ENCODE assay signal across 12 mouse cellular contexts in genomic region chr13:43193266-43193665, GRCm38 (mm10). TPM values are rescaled to one million over a fixed set of nuclear protein-coding genes. Genes with fewer than 3 reads are reported as not detected.
DNase-seq lines count a peak whose midpoint lies in the region; ATAC-seq and TF ChIP-seq lines count a peak whose summit lies in the region.
"Had no signal": no experiment of that assay in that cellular context is flagged by ENCODE, and none has a peak within 500 bp of the region (broad histone marks: within the 10 kb centered on the region; RNA-seq: fewer than 3 reads in every experiment).

No protein-coding gene starts in this region.

- no peak for DNase-seq in heart, postnatal 0 days (ENCODE audit: low spot score)
- no peak for DNase-seq in heart, postnatal 4 days
- peak; percentile 70 for DNase-seq in c-Kit-positive CD71-positive TER-119-negative erythroid progenitor cells, embryonic 14.5 days (ENCODE audit: low read depth)
- DNase-seq in lung, embryonic 14.5 days: peak; percentile 61
- no peak for DNase-seq in right cerebral cortex, adult 2 months (ENCODE audit: low spot score in 2 of 2)
- DNase-seq in kidney, postnatal 36 days: no peak
- DNase-seq: thymus, postnatal 14 days had no signal

- no peak overlapping the region for H3K4me2 ChIP-seq in heart, postnatal 0 days (ENCODE audit: low read depth, low read length)
- H3K4me2 ChIP-seq in lung, embryonic 14.5 days: no peak overlapping the region
- no peak overlapping the region for H3K4me2 ChIP-seq in stomach, embryonic 15.5 days
- H3K4me2 ChIP-seq in forebrain, embryonic 16.5 days (ENCODE audit: low read length): no peak overlapping the region
- H3K4me2 ChIP-seq: hindbrain, embryonic 12.5 days; limb, embryonic 15.5 days; neural tube, embryonic 13.5 days had no signal

- H3K36me3 ChIP-seq in heart, postnatal 0 days (replicated peaks; ENCODE audit: control insufficient read depth, insufficient read depth, low read length): no peaks in the 10 kb centered on the region
- H3K36me3 ChIP-seq in lung, embryonic 14.5 days (ENCODE audit: insufficient read depth): no peaks in the 10 kb centered on the region
- H3K36me3 ChIP-seq in stomach, embryonic 15.5 days: no peaks in the 10 kb centered on the region
- no peaks in the 10 kb centered on the region for H3K36me3 ChIP-seq in forebrain, embryonic 16.5 days (ENCODE audit: control insufficient read depth, insufficient read depth)
- H3K36me3 ChIP-seq: hindbrain, embryonic 12.5 days; limb, embryonic 15.5 days; neural tube, embryonic 13.5 days had no signal

- H3K4me1 ChIP-seq in heart, postnatal 0 days (ENCODE audit: control insufficient read depth, insufficient read depth): peaks cover 42% of the 10 kb centered on the region
- peaks cover 24% of the 10 kb centered on the region for H3K4me1 ChIP-seq in lung, embryonic 14.5 days (ENCODE audit: insufficient read depth)
- H3K4me1 ChIP-seq in stomach, embryonic 15.5 days: 0 out of 2 replicates have a peak, but pooled peaks cover 12% of the 10 kb centered on the region
- H3K4me1 ChIP-seq in forebrain, embryonic 16.5 days (replicated peaks; ENCODE audit: control insufficient read depth, insufficient read depth, low read length): no peaks in the 10 kb centered on the region
- H3K4me1 ChIP-seq: hindbrain, embryonic 12.5 days had no signal

- H3K4me3 ChIP-seq in heart, postnatal 0 days (ENCODE audit: low read depth, low read length): no peak overlapping the region
- no peak overlapping the region for H3K4me3 ChIP-seq in lung, embryonic 14.5 days (ENCODE audit: low read depth, low read length)
- H3K4me3 ChIP-seq in stomach, embryonic 15.5 days (replicated peaks): no peak overlapping the region
- no peak overlapping the region for H3K4me3 ChIP-seq in forebrain, embryonic 16.5 days (replicated peaks; ENCODE audit: low read length)
- H3K4me3 ChIP-seq: hindbrain, embryonic 12.5 days; limb, embryonic 15.5 days; neural tube, embryonic 13.5 days had no signal

- no peak overlapping the region for H3K9ac ChIP-seq in heart, postnatal 0 days (replicated peaks; ENCODE audit: low read depth, low read length)
- H3K9ac ChIP-seq in lung, embryonic 14.5 days: no peak overlapping the region
- no peak overlapping the region for H3K9ac ChIP-seq in stomach, embryonic 15.5 days
- H3K9ac ChIP-seq in forebrain, embryonic 16.5 days (replicated peaks; ENCODE audit: low read depth, low read length): no peak overlapping the region
- H3K9ac ChIP-seq: hindbrain, embryonic 12.5 days; limb, embryonic 15.5 days; neural tube, embryonic 13.5 days had no signal

- TF ChIP-seq CTCF in heart, postnatal 0 days (IDR thresholded peaks at IDR 0.05; ENCODE audit: low read depth): no peak
- no peak for TF ChIP-seq CTCF in lung, embryonic 14.5 days (IDR thresholded peaks at IDR 0.05; ENCODE audit: low read depth)

- peak overlapping the region; percentile 84 for H3K27ac ChIP-seq in heart, postnatal 0 days (ENCODE audit: low read depth)
- 0 out of 2 replicates have a peak overlapping the region, but pooled peaks have one; percentile 18 for H3K27ac ChIP-seq in lung, embryonic 14.5 days (ENCODE audit: low read depth)
- H3K27ac ChIP-seq in stomach, embryonic 15.5 days: no peak overlapping the region
- no peak overlapping the region for H3K27ac ChIP-seq in forebrain, embryonic 16.5 days (ENCODE audit: low read length)
- H3K27ac ChIP-seq: hindbrain, embryonic 12.5 days; limb, embryonic 15.5 days; neural tube, embryonic 13.5 days had no signal

- WGBS in heart, postnatal 0 days: 2% methylated on average over 7 of the region's 7 CpGs
- 17% methylated on average over 7 of the region's 7 CpGs for WGBS in lung, embryonic 14.5 days
- 29% methylated on average over 7 of the region's 7 CpGs for WGBS in stomach, embryonic 15.5 days
- WGBS in forebrain, embryonic 16.5 days: 70% methylated on average over 7 of the region's 7 CpGs

- H3K27me3 ChIP-seq in heart, postnatal 0 days (ENCODE audit: control insufficient read depth, insufficient read depth, low read length): no peaks in the 10 kb centered on the region
- no peaks in the 10 kb centered on the region for H3K27me3 ChIP-seq in lung, embryonic 14.5 days (ENCODE audit: insufficient read depth, low read length)
- no peaks in the 10 kb centered on the region for H3K27me3 ChIP-seq in stomach, embryonic 15.5 days (replicated peaks)
- no peaks in the 10 kb centered on the region for H3K27me3 ChIP-seq in forebrain, embryonic 16.5 days (replicated peaks; ENCODE audit: control insufficient read depth, insufficient read depth, low read length)
- H3K27me3 ChIP-seq: hindbrain, embryonic 12.5 days; limb, embryonic 15.5 days; neural tube, embryonic 13.5 days had no signal

- ATAC-seq in heart, postnatal 0 days (ENCODE audit: insufficient read depth, low read depth): no peak
- ATAC-seq in lung, embryonic 14.5 days (ENCODE audit: insufficient read depth): peak; percentile 42; the same call in 1 of the 2 replicates
- peak; percentile 31; the same call in 1 of the 2 replicates for ATAC-seq in stomach, embryonic 15.5 days (ENCODE audit: insufficient read depth, low FRiP score, low read depth)
- ATAC-seq in forebrain, embryonic 16.5 days: no peak

- no peaks in the 10 kb centered on the region for H3K9me3 ChIP-seq in heart, postnatal 0 days (replicated peaks; ENCODE audit: control insufficient read depth, low read length)
- H3K9me3 ChIP-seq in lung, embryonic 14.5 days (ENCODE audit: low read depth, low read length): no peaks in the 10 kb centered on the region
- H3K9me3 ChIP-seq in stomach, embryonic 15.5 days: no peaks in the 10 kb centered on the region
- H3K9me3 ChIP-seq in forebrain, embryonic 16.5 days (ENCODE audit: control insufficient read depth, low read length): no peaks in the 10 kb centered on the region
- H3K9me3 ChIP-seq: hindbrain, embryonic 12.5 days; limb, embryonic 15.5 days; neural tube, embryonic 13.5 days had no signal

- no peak for TF ChIP-seq EP300 in heart, postnatal 0 days (IDR thresholded peaks at IDR 0.05; ENCODE audit: low read depth)

RNA-seq across cellular contexts. Expression of gene Tbc1d7, which starts 22.0 kb away (rescaled TPM):
- 14.8 and 32.9 TPM in 2 replicates for total RNA-seq in heart, postnatal 0 days (2014; rRNA removed; ENCODE audit: low replicate concordance)
- 70.5 and 73.4 TPM in 2 replicates for polyA plus RNA-seq in heart, postnatal 0 days (2015; fragmentation: Nextera tagmentation; extraction: Ambion mirVana)
- 10 to 100 TPM; 40.3 to 45.0 TPM for total RNA-seq in heart, postnatal 4 days (2021)
- 49.9 and 53.6 TPM in 2 replicates for polyA plus RNA-seq in lung, embryonic 14.5 days (2014; fragmentation: Nextera tagmentation; extraction: Ambion mirVana)
- polyA plus RNA-seq in stomach, embryonic 15.5 days (2015; fragmentation: Nextera tagmentation; extraction: Ambion mirVana): 34.6 and 35.9 TPM in 2 replicates
- 81.5 and 81.9 TPM in 2 replicates for polyA plus RNA-seq in forebrain, embryonic 16.5 days (2015; fragmentation: Nextera tagmentation; extraction: Ambion mirVana)

Comparison
In these comparisons a context has a peak if more than half of its experiments do, and no peak if none do; other contexts are left out.
1. ATAC-seq: peak in lung, embryonic 14.5 days (single experiment) and stomach, embryonic 15.5 days (single experiment); none in heart, postnatal 0 days (single experiment) and forebrain, embryonic 16.5 days (single experiment).
2. DNase-seq: peak in c-Kit-positive CD71-positive TER-119-negative erythroid progenitor cells, embryonic 14.5 days (single experiment) and lung, embryonic 14.5 days (single experiment); none in heart, postnatal 0 days (single experiment), heart, postnatal 4 days (single experiment), right cerebral cortex, adult 2 months (0 of 2) and kidney, postnatal 36 days (0 of 2).
3. H3K27ac ChIP-seq: peak in heart, postnatal 0 days (single experiment) and lung, embryonic 14.5 days (single experiment); none in stomach, embryonic 15.5 days (single experiment) and forebrain, embryonic 16.5 days (single experiment).